Mouse (Mus musculus): ENCODE results near the gene Fbxl13.

The Fbxl13 gene

GRCm38 (mm10) chr5:21487716-21488115 lies 157.7 kb downstream of the Fbxl13 start:
- no peak for DNase-seq (ENCODE audit: extremely low spot score, low read depth, low spot score)

GRCm38 (mm10) chr5:21487306-21487705 lies 158.1 kb downstream of the Fbxl13 start:
- no peak for DNase-seq (ENCODE audit: extremely low spot score, low read depth, low spot score)

- no peak for DNase-seq (ENCODE audit: extremely low spot score, low read depth, low spot score)
Measured at GRCm38 (mm10) chr5:21486798-21487197, 158.6 kb downstream of the Fbxl13 start.

GRCm38 (mm10) chr5:21485197-21485829 lies 160.1 kb downstream of the Fbxl13 start:
- no peak for DNase-seq (ENCODE audit: extremely low spot score, low read depth, low spot score)

GRCm38 (mm10) chr5:21483275-21483674 lies 162.2 kb downstream of the Fbxl13 start:
- DNase-seq (ENCODE audit: extremely low spot score, low read depth, low spot score), result no peak

GRCm38 (mm10) chr5:21482446-21483222 lies 162.8 kb downstream of the Fbxl13 start:
- DNase-seq (ENCODE audit: extremely low spot score, low read depth, low spot score), result no peak

- no peak for DNase-seq (ENCODE audit: extremely low spot score, low read depth, low spot score)
Measured at GRCm38 (mm10) chr5:21481521-21481920, 163.9 kb downstream of the Fbxl13 start.

- DNase-seq (ENCODE audit: extremely low spot score, low read depth, low spot score), result no peak
Measured at GRCm38 (mm10) chr5:21479746-21480145, 165.7 kb downstream of the Fbxl13 start.

GRCm38 (mm10) chr5:21478428-21478827 lies 167.0 kb downstream of the Fbxl13 start:
- no peak for DNase-seq (ENCODE audit: extremely low spot score, low read depth, low spot score)

GRCm38 (mm10) chr5:21468100-21468499 lies 177.3 kb downstream of the Fbxl13 start:
- no peak for DNase-seq (ENCODE audit: extremely low spot score, low read depth, low spot score)

- no peak for DNase-seq (ENCODE audit: extremely low spot score, low read depth, low spot score)
Measured at GRCm38 (mm10) chr5:21467387-21467786, 178.0 kb downstream of the Fbxl13 start.

- DNase-seq (ENCODE audit: extremely low spot score, low read depth, low spot score), result no peak
Measured at GRCm38 (mm10) chr5:21440833-21441530, 204.5 kb downstream of the Fbxl13 start.

- no peak for DNase-seq (ENCODE audit: extremely low spot score, low read depth, low spot score)
Measured at GRCm38 (mm10) chr5:21439446-21440110, 205.9 kb downstream of the Fbxl13 start.

- DNase-seq (ENCODE audit: extremely low spot score, low read depth, low spot score), result no peak
Measured at GRCm38 (mm10) chr5:21438428-21438827, 207.0 kb downstream of the Fbxl13 start.

GRCm38 (mm10) chr5:21436471-21436975 lies 208.9 kb downstream of the Fbxl13 start:
- DNase-seq (ENCODE audit: extremely low spot score, low read depth, low spot score), result no peak

- DNase-seq (ENCODE audit: extremely low spot score, low read depth, low spot score), result no peak
Measured at GRCm38 (mm10) chr5:21434148-21434929, 211.1 kb downstream of the Fbxl13 start.

Measured in hindlimb bud, embryonic 11.5 days (tissue).